Mouse (Mus musculus) hindbrain, embryonic 10.5 days (tissue): ENCODE data around the gene Ermard. TPM values are rescaled to one million over a fixed set of nuclear protein-coding genes. Genes with fewer than 3 reads are reported as not detected.

Source experiments
- polyA plus RNA-seq: library from polyadenylated mRNA; unstranded; fragments of >200 nt; fragmentation: Nextera tagmentation; extraction: Ambion mirVana; gene quantifications from 2 replicates; pipeline ENCODE4 v1.2.1, GENCODE M21; 2016

The Ermard gene
- polyA plus RNA-seq, 1 experiment from 2014 or later, result 92.5 TPM

Other genes starting within 250 kb of the Ermard start
- gene Wdr27, start 98.0 kb upstream of the Ermard start, polyA plus RNA-seq, result 4.9 and 8.9 TPM in 2 replicates
- gene 1600012H06Rik, start 98.0 kb upstream of the Ermard start, polyA plus RNA-seq, result 28.1 TPM in 2 replicates
- gene Phf10, start 79.9 kb upstream of the Ermard start, polyA plus RNA-seq, result 24.5 and 32.5 TPM in 2 replicates
- gene 9030025P20Rik, start 62.7 kb upstream of the Ermard start, polyA plus RNA-seq, result 10.7 and 11.1 TPM in 2 replicates
- 1.8 TPM in 1 of 2 replicates, not detected in the other for gene Gm3417, start 62.4 kb upstream of the Ermard start, polyA plus RNA-seq
- gene Gm3435, start 31.0 kb upstream of the Ermard start, polyA plus RNA-seq, result 10.1 and 12.6 TPM in 2 replicates
- gene Tcte3, start 280 bp downstream of the Ermard start, polyA plus RNA-seq, result 0.72 TPM in 1 of 2 replicates, not detected in the other
- 4.1 and 4.4 TPM in 2 replicates for gene Gm3448, start 329 bp downstream of the Ermard start, polyA plus RNA-seq